In the genomic region with DNA sequence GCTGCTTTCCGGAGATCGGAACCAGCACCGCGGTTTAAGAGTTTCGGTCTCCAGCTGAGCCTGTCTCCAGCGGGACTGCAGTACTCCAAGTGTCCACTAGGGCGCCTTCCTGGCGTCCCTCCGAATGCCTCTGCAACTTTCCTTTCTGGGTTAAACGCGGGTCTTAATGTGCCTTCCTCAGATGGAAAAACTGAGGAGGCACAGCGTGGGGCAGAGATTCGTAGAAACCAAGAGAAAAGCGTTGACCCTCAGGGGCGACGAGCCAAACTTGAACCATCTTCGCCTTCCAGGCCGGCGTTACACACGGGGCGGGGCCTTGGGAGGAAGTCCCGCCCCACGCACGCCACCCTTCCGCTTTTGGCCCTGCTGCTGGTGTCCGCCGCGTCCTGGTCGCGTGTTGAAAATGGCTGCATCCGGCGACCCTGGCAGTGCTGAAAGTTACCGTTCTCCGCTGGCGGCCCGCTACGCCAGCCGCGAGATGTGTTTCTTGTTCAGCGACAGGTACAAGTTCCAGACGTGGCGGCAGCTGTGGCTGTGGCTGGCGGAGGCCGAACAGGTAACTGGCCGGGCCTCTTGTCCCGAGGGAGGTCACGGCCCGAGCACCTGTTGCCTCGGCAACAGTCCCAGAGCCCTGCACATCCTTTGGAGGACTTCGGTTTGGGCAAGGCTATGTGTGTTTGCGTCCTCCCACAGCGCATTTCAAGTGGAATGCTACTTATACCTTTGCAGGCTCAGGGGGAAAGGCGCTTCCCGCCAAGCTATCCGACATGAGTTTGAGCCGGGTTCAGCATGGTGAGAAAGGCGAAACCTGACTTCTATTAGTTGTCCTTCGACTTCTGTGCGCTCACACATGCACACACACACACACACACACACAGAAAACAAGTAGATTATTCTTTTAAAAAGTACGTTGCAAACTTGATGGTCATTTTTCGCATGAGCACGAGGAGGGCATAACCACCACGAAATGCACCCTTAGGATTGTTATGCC, we compare ENCODE assay signal across 8 mouse cellular contexts. TPM values are rescaled to one million over a fixed set of nuclear protein-coding genes. Genes with fewer than 3 reads are reported as not detected.
A peak's percentile ranks its signal among the peaks of the same experiment; 100 is the strongest.
DNase-seq lines count a peak whose midpoint lies in the region; ATAC-seq lines count a peak whose summit lies in the region.

TSS of gene Adsl (plus strand) at position 346 of the 991 bp plus-strand sequence.

- peak; percentile 98 for ATAC-seq in erythroid progenitor cell, adult 5-6 weeks (replicated peaks; ENCODE audit: low FRiP score, poor library complexity, severe bottlenecking)
- ATAC-seq in heart, embryonic 13.5 days (ENCODE audit: extremely low read depth, insufficient number of reproducible peaks, low FRiP score, low TSS enrichment), result peak; percentile 80
- peak; percentile 94 for ATAC-seq in liver, embryonic 12.5 days
- peak; percentile 93 for ATAC-seq in stomach, embryonic 15.5 days (ENCODE audit: insufficient read depth, low FRiP score, low read depth)

- peak within 1 kb of the TSS; percentile 78 for H3K27ac ChIP-seq in heart, embryonic 13.5 days (replicated peaks)
- H3K27ac ChIP-seq in liver, embryonic 12.5 days, result peak within 1 kb of the TSS; percentile 83
- H3K27ac ChIP-seq in stomach, embryonic 15.5 days, result peak within 1 kb of the TSS; percentile 88

- H3K27me3 ChIP-seq in heart, embryonic 13.5 days (replicated peaks), result no peaks in the 10 kb centered on the region
- H3K27me3 ChIP-seq in liver, embryonic 12.5 days (replicated peaks), result no peaks in the 10 kb centered on the region
- no peaks in the 10 kb centered on the region for H3K27me3 ChIP-seq in stomach, embryonic 15.5 days (replicated peaks)

- WGBS in heart, embryonic 13.5 days, result under 1% methylated on average over 63 of the region's 63 CpGs
- under 1% methylated on average over 63 of the region's 63 CpGs for WGBS in liver, embryonic 12.5 days (ENCODE audit: insufficient replicate concordance)
- WGBS in stomach, embryonic 15.5 days, result under 1% methylated on average over 63 of the region's 63 CpGs

- peaks cover 14% of the 10 kb centered on the region for H3K4me1 ChIP-seq in heart, embryonic 13.5 days
- peaks cover 30% of the 10 kb centered on the region for H3K4me1 ChIP-seq in liver, embryonic 12.5 days
- H3K4me1 ChIP-seq in stomach, embryonic 15.5 days, result peaks cover 9% of the 10 kb centered on the region

- DNase-seq in CD4-positive helper T cell, adult 2 months (ENCODE audit: low read depth, low spot score), result peak; percentile 93
- peak; percentile 67 for DNase-seq in brain, embryonic 18.5 days (ENCODE audit: low read depth, low spot score)
- DNase-seq in kidney, postnatal 10 days, result peak; percentile 94
- peak; percentile 84 to 87 for DNase-seq in natural killer cell, adult 2 months (ENCODE audit: low spot score in 2 of 2)

- H3K9me3 ChIP-seq in heart, embryonic 13.5 days, result no peaks in the 10 kb centered on the region
- H3K9me3 ChIP-seq in liver, embryonic 12.5 days (replicated peaks), result no peaks in the 10 kb centered on the region
- H3K9me3 ChIP-seq in stomach, embryonic 15.5 days, result no peaks in the 10 kb centered on the region

- H3K9ac ChIP-seq in heart, embryonic 13.5 days, result peak within 1 kb of the TSS; percentile 87
- H3K9ac ChIP-seq in liver, embryonic 12.5 days, result peak within 1 kb of the TSS; percentile 83
- peak within 1 kb of the TSS; percentile 74 for H3K9ac ChIP-seq in stomach, embryonic 15.5 days

- peak within 1 kb of the TSS; percentile 87 for H3K4me3 ChIP-seq in heart, embryonic 13.5 days
- H3K4me3 ChIP-seq in liver, embryonic 12.5 days, result peak within 1 kb of the TSS; percentile 87
- H3K4me3 ChIP-seq in stomach, embryonic 15.5 days (replicated peaks), result peak within 1 kb of the TSS; percentile 93

- H3K4me2 ChIP-seq in heart, embryonic 13.5 days, result peak within 1 kb of the TSS; percentile 77
- H3K4me2 ChIP-seq in liver, embryonic 12.5 days, result peak within 1 kb of the TSS; percentile 81
- H3K4me2 ChIP-seq in stomach, embryonic 15.5 days, result peak within 1 kb of the TSS; percentile 69

- H3K36me3 ChIP-seq in heart, embryonic 13.5 days, result peaks cover 23% of the 10 kb centered on the region
- peaks cover 32% of the 10 kb centered on the region for H3K36me3 ChIP-seq in liver, embryonic 12.5 days
- peaks cover 9% of the 10 kb centered on the region; the same call in 1 of the 2 replicates for H3K36me3 ChIP-seq in stomach, embryonic 15.5 days

RNA-seq across cellular contexts. Expression of gene Adsl, which starts in this region (rescaled TPM):
- 6.3 and 13.7 TPM in 2 replicates for total RNA-seq in erythroid progenitor cell, adult 5-6 weeks (2015; ENCODE audit: low replicate concordance)
- total RNA-seq in erythroid progenitor cell, adult 5-6 weeks (2017; ENCODE audit: low replicate concordance), result 21.4 and 26.6 TPM in 2 replicates
- polyA plus RNA-seq in heart, embryonic 13.5 days (2015; fragmentation: Nextera tagmentation; extraction: Ambion mirVana), result 144 and 153 TPM in 2 replicates
- polyA plus RNA-seq in liver, embryonic 12.5 days (2016; fragmentation: Nextera tagmentation; extraction: Ambion mirVana), result 171 and 181 TPM in 2 replicates
- 147 and 178 TPM in 2 replicates for polyA plus RNA-seq in stomach, embryonic 15.5 days (2015; fragmentation: Nextera tagmentation; extraction: Ambion mirVana)

Comparison
In these comparisons a context has a peak if more than half of its experiments do, and no peak if none do; other contexts are left out.
1. Peak in every context shown above with its lines: DNase-seq, ATAC-seq, H3K4me3 ChIP-seq and H3K27ac ChIP-seq.